12 mouse cellular contexts compared by ENCODE assay signal in the genomic region with DNA sequence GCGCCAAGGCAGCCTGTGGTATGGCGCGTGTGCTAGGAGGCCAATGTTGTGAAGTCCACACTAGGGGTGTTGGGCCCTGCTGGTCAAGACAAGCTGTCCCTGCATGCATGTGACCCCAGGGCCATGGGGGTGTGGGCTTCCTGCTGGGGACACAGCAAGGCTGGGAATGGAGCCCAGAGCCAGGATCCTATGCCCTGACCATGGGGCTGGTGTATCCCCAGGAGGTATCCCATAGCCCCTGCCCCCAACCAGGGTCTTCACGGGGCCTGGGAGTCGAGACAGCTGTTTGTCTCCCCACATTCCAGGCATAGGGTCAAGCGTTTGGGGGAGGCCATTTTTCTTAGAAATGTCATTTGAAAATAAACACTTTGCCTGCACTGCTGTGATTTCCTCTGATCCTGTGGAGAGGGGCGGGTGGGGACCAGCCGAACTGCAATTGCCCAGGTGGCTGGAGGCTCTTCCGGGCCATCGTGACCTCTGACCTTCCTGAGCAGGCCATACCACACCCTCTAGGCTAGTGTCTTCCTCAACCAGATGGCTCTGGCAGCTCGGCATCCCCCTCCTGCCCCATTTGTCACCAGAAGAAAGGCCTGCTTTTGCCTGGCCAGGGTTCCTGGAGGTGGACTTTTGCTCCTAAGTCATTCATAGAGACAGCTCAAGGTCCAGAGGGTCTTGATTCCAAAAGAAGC. TPM values are rescaled to one million over a fixed set of nuclear protein-coding genes. Genes with fewer than 3 reads are reported as not detected.
DNase-seq lines count a peak whose midpoint lies in the region; ATAC-seq lines count a peak whose summit lies in the region.
"Had no signal": no experiment of that assay in that cellular context is flagged by ENCODE, and none has a peak within 500 bp of the region (broad histone marks: within the 10 kb centered on the region; RNA-seq: fewer than 3 reads in every experiment).

No protein-coding gene starts in this region.

- no peaks in the 10 kb centered on the region for H3K36me3 ChIP-seq in lung, embryonic 16.5 days (ENCODE audit: control insufficient read depth, insufficient read depth, low read length)
- no peaks in the 10 kb centered on the region for H3K36me3 ChIP-seq in limb, embryonic 12.5 days
- H3K36me3 ChIP-seq in stomach, embryonic 15.5 days, result no peaks in the 10 kb centered on the region
- H3K36me3 ChIP-seq: heart, embryonic 15.5 days had no signal

- H3K4me3 ChIP-seq in lung, embryonic 16.5 days (ENCODE audit: low read length), result no peak overlapping the region
- no peak overlapping the region for H3K4me3 ChIP-seq in limb, embryonic 12.5 days (replicated peaks)
- no peak overlapping the region for H3K4me3 ChIP-seq in stomach, embryonic 15.5 days (replicated peaks)
- H3K4me3 ChIP-seq: heart, embryonic 15.5 days had no signal

- H3K9ac ChIP-seq in lung, embryonic 16.5 days (ENCODE audit: low read length), result no peak overlapping the region
- no peak overlapping the region for H3K9ac ChIP-seq in limb, embryonic 12.5 days (replicated peaks)
- no peak overlapping the region; the same call in 1 of the 2 replicates for H3K9ac ChIP-seq in stomach, embryonic 15.5 days
- H3K9ac ChIP-seq: heart, embryonic 15.5 days had no signal

- peak; percentile 34 for ATAC-seq in lung, embryonic 16.5 days (ENCODE audit: low read depth)
- ATAC-seq in limb, embryonic 12.5 days (ENCODE audit: insufficient number of reproducible peaks, insufficient read depth, low FRiP score, low TSS enrichment, low read depth), result no peak
- no peak for ATAC-seq in stomach, embryonic 15.5 days (ENCODE audit: insufficient read depth, low FRiP score, low read depth)

- no peak overlapping the region for H3K4me2 ChIP-seq in lung, embryonic 16.5 days (ENCODE audit: low read depth, low read length)
- no peak overlapping the region for H3K4me2 ChIP-seq in limb, embryonic 12.5 days
- H3K4me2 ChIP-seq in stomach, embryonic 15.5 days, result no peak overlapping the region
- H3K4me2 ChIP-seq: heart, embryonic 15.5 days had no signal

- H3K9me3 ChIP-seq in lung, embryonic 16.5 days (ENCODE audit: control insufficient read depth, low read length), result no peaks in the 10 kb centered on the region
- no peaks in the 10 kb centered on the region for H3K9me3 ChIP-seq in limb, embryonic 12.5 days
- no peaks in the 10 kb centered on the region for H3K9me3 ChIP-seq in stomach, embryonic 15.5 days
- H3K9me3 ChIP-seq: heart, embryonic 15.5 days had no signal

- H3K4me1 ChIP-seq in lung, embryonic 16.5 days (replicated peaks; ENCODE audit: control insufficient read depth, insufficient read depth, low read length), result peaks cover 57% of the 10 kb centered on the region
- peaks cover 81% of the 10 kb centered on the region for H3K4me1 ChIP-seq in limb, embryonic 12.5 days (replicated peaks)
- H3K4me1 ChIP-seq in stomach, embryonic 15.5 days, result peaks cover 61% of the 10 kb centered on the region

- no peaks in the 10 kb centered on the region for H3K27me3 ChIP-seq in lung, embryonic 16.5 days (ENCODE audit: control insufficient read depth, insufficient read depth, low read depth, low read length)
- H3K27me3 ChIP-seq in limb, embryonic 12.5 days, result no peaks in the 10 kb centered on the region
- H3K27me3 ChIP-seq in stomach, embryonic 15.5 days (replicated peaks), result no peaks in the 10 kb centered on the region
- H3K27me3 ChIP-seq: heart, embryonic 15.5 days had no signal

- 31% methylated on average over 11 of the region's 11 CpGs for WGBS in lung, embryonic 16.5 days
- WGBS in limb, embryonic 12.5 days, result 28% methylated on average over 11 of the region's 11 CpGs
- WGBS in stomach, embryonic 15.5 days, result 31% methylated on average over 11 of the region's 11 CpGs

- H3K27ac ChIP-seq in lung, embryonic 16.5 days (ENCODE audit: low read length), result peak overlapping the region; percentile 36
- peak overlapping the region; percentile 90 for H3K27ac ChIP-seq in limb, embryonic 12.5 days
- H3K27ac ChIP-seq in stomach, embryonic 15.5 days, result peak overlapping the region; percentile 5

- DNase-seq in embryo, embryonic 9.5 days (ENCODE audit: extremely low spot score), result peak; percentile 68
- no peak for DNase-seq in embryo, embryonic 10.5 days (ENCODE audit: low spot score)
- no peak for DNase-seq in lung, adult 18-20 months
- DNase-seq in urinary bladder, postnatal 4 days (ENCODE audit: low spot score in 2 of 2), result no peak
- DNase-seq in thymus, postnatal 25 days, result no peak
- DNase-seq: adrenal gland, postnatal 10 days; B cell, adult 2 months; cerebellum, adult 11 months had no signal

RNA-seq across cellular contexts. Expression of a gene that starts 32.6 kb away (rescaled TPM):
- 17.2 and 22.4 TPM in 2 replicates for polyA plus RNA-seq in lung, embryonic 16.5 days (2015; fragmentation: Nextera tagmentation; extraction: Ambion mirVana)
- polyA plus RNA-seq in limb, embryonic 12.5 days (2016; fragmentation: Nextera tagmentation; extraction: Ambion mirVana), result 29.4 and 33.3 TPM in 2 replicates
- 21.9 and 26.2 TPM in 2 replicates for polyA plus RNA-seq in stomach, embryonic 15.5 days (2015; fragmentation: Nextera tagmentation; extraction: Ambion mirVana)

Comparison
In these comparisons a context has a peak if more than half of its experiments do, and no peak if none do; other contexts are left out.
1. H3K27ac ChIP-seq: peak in every context shown above with its lines; median percentile 90 in limb, embryonic 12.5 days; 36 in lung, embryonic 16.5 days; 5 in stomach, embryonic 15.5 days.